Mouse (Mus musculus): ENCODE data around the gene Gm9732. TPM values are rescaled to one million over a fixed set of nuclear protein-coding genes. Genes with fewer than 3 reads are reported as not detected.
"Not testable (repeated sequence)": the region's sequence is repeated elsewhere in the genome, so short reads cannot be mapped to it uniquely, and the experiment has no call there.

Gm9732 gene
- polyA plus RNA-seq (2015; fragmentation: Nextera tagmentation; extraction: Ambion mirVana), result not detected in 2 replicates

- WGBS, result 84% methylated on average over 8 of the region's 8 CpGs
- not testable (repeated sequence) for H3K36me3 ChIP-seq (ENCODE audit: control insufficient read depth, insufficient read depth, low read length); H3K4me1 ChIP-seq (ENCODE audit: control insufficient read depth, insufficient read depth, low read length); H3K9me3 ChIP-seq (ENCODE audit: control insufficient read depth, low read length); H3K4me2 ChIP-seq (ENCODE audit: low read depth, low read length); H3K27me3 ChIP-seq (replicated peaks; ENCODE audit: control insufficient read depth, insufficient read depth, low read length); H3K27ac ChIP-seq (ENCODE audit: low read length); H3K4me3 ChIP-seq (ENCODE audit: low read length); ATAC-seq; H3K9ac ChIP-seq (ENCODE audit: low read depth, low read length)
Measured at GRCm38 (mm10) chr14:43274986-43275511, at the start of gene Gm9732. TSS of gene Gm9732 (plus strand) at chr14:43275036.

- not testable (repeated sequence) for H3K36me3 ChIP-seq (ENCODE audit: control insufficient read depth, insufficient read depth, low read length); H3K4me1 ChIP-seq (ENCODE audit: control insufficient read depth, insufficient read depth, low read length); H3K9ac ChIP-seq (ENCODE audit: low read depth, low read length); H3K9me3 ChIP-seq (ENCODE audit: control insufficient read depth, low read length); ATAC-seq; H3K27me3 ChIP-seq (replicated peaks; ENCODE audit: control insufficient read depth, insufficient read depth, low read length); H3K4me3 ChIP-seq (ENCODE audit: low read length); H3K4me2 ChIP-seq (ENCODE audit: low read depth, low read length); H3K27ac ChIP-seq (ENCODE audit: low read length)
- 86% methylated on average over 4 of the region's 4 CpGs for WGBS
Measured at GRCm38 (mm10) chr14:43235204-43235603, 39.6 kb upstream of the Gm9732 start, which contains the start of gene Gm8122. TSS of gene Gm8122 (minus strand) at chr14:43235304.

DNA sequence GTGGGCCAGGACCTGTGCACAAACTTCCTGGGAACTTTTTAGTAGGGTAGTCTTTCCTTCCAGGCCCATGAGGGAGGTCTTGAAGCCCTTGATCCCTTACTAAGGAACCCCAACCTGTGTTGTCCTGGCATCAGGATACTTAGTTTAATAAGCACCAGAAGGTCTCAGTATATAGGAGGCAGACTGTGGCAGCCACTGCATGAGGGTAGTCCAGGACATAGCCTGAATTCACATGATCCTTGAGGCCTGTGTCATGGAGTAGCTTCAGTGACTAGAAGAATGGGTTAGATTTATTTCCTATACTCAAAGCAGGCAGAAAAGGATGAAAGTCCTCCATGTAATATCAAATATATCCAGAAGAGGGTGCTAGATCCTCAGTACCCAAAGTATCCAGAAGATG is 37.1 kb upstream of the Gm9732 start:
- H3K4me1 ChIP-seq (ENCODE audit: control insufficient read depth, insufficient read depth, low read length); H3K27ac ChIP-seq (ENCODE audit: low read length); H3K9ac ChIP-seq (ENCODE audit: low read depth, low read length); H3K4me2 ChIP-seq (ENCODE audit: low read depth, low read length); H3K27me3 ChIP-seq (replicated peaks; ENCODE audit: control insufficient read depth, insufficient read depth, low read length); ATAC-seq; H3K4me3 ChIP-seq (ENCODE audit: low read length); H3K9me3 ChIP-seq (ENCODE audit: control insufficient read depth, low read length); H3K36me3 ChIP-seq (ENCODE audit: control insufficient read depth, insufficient read depth, low read length): not testable (repeated sequence)

DNA sequence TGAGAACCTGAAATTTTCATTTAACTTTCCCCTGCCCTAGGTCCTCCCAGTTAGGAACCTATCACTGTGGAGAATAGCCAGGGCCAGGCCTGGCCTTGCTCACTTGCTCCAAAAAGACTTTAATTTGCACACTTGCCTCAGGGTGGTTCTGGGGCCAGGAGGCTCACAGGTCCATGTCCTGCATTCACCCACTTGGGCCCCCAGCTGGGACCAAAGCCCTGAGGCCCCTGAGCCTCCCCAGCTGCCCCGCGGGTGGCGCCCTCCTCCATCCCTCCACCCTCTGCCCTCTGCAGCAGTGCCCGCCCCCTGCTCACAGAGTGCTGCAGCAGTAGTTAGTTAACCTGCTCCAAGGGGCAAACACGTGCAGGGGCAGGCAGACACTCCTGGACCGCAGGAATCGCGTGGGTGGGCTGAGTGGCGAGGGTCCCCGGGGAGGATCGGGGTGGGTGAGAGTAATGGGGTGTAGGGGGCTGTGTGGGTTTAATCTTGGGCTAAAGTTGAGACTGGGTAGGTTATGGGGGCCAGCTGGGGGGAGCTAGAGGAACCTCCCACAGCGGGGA is 25.1 kb upstream of the Gm9732 start:
- H3K27me3 ChIP-seq (replicated peaks; ENCODE audit: control insufficient read depth, insufficient read depth, low read length); ATAC-seq; H3K9ac ChIP-seq (ENCODE audit: low read depth, low read length); H3K4me1 ChIP-seq (ENCODE audit: control insufficient read depth, insufficient read depth, low read length); H3K9me3 ChIP-seq (ENCODE audit: control insufficient read depth, low read length); H3K27ac ChIP-seq (ENCODE audit: low read length); H3K36me3 ChIP-seq (ENCODE audit: control insufficient read depth, insufficient read depth, low read length); H3K4me3 ChIP-seq (ENCODE audit: low read length); H3K4me2 ChIP-seq (ENCODE audit: low read depth, low read length): not testable (repeated sequence)
- WGBS, result 22% methylated on average over 9 of the region's 12 CpGs

GRCm38 (mm10) chr14:43250549-43251253 is 24.1 kb upstream of the Gm9732 start:
- not testable (repeated sequence) for H3K4me2 ChIP-seq (ENCODE audit: low read depth, low read length); H3K4me1 ChIP-seq (ENCODE audit: control insufficient read depth, insufficient read depth, low read length); H3K36me3 ChIP-seq (ENCODE audit: control insufficient read depth, insufficient read depth, low read length); H3K9me3 ChIP-seq (ENCODE audit: control insufficient read depth, low read length); H3K4me3 ChIP-seq (ENCODE audit: low read length); H3K27me3 ChIP-seq (replicated peaks; ENCODE audit: control insufficient read depth, insufficient read depth, low read length); ATAC-seq; H3K9ac ChIP-seq (ENCODE audit: low read depth, low read length); H3K27ac ChIP-seq (ENCODE audit: low read length)
- WGBS, result 33% methylated on average over 5 of the region's 6 CpGs

GRCm38 (mm10) chr14:43256511-43256910 is 18.3 kb upstream of the Gm9732 start:
- WGBS, result 79% methylated on average over 1 of the region's 1 CpGs
- not testable (repeated sequence) for ATAC-seq; H3K4me2 ChIP-seq (ENCODE audit: low read depth, low read length); H3K4me1 ChIP-seq (ENCODE audit: control insufficient read depth, insufficient read depth, low read length); H3K36me3 ChIP-seq (ENCODE audit: control insufficient read depth, insufficient read depth, low read length); H3K9me3 ChIP-seq (ENCODE audit: control insufficient read depth, low read length); H3K9ac ChIP-seq (ENCODE audit: low read depth, low read length); H3K27me3 ChIP-seq (replicated peaks; ENCODE audit: control insufficient read depth, insufficient read depth, low read length); H3K4me3 ChIP-seq (ENCODE audit: low read length); H3K27ac ChIP-seq (ENCODE audit: low read length)

- H3K4me3 ChIP-seq (ENCODE audit: low read length); H3K27ac ChIP-seq (ENCODE audit: low read length); H3K4me1 ChIP-seq (ENCODE audit: control insufficient read depth, insufficient read depth, low read length); H3K9ac ChIP-seq (ENCODE audit: low read depth, low read length); H3K4me2 ChIP-seq (ENCODE audit: low read depth, low read length); ATAC-seq; H3K9me3 ChIP-seq (ENCODE audit: control insufficient read depth, low read length); H3K36me3 ChIP-seq (ENCODE audit: control insufficient read depth, insufficient read depth, low read length); H3K27me3 ChIP-seq (replicated peaks; ENCODE audit: control insufficient read depth, insufficient read depth, low read length): not testable (repeated sequence)
- 81% methylated on average over 2 of the region's 4 CpGs for WGBS
Measured at GRCm38 (mm10) chr14:43258349-43258748, 16.5 kb upstream of the Gm9732 start, which contains the start of gene Gm8126. TSS of gene Gm8126 (plus strand) at chr14:43258649.

DNA sequence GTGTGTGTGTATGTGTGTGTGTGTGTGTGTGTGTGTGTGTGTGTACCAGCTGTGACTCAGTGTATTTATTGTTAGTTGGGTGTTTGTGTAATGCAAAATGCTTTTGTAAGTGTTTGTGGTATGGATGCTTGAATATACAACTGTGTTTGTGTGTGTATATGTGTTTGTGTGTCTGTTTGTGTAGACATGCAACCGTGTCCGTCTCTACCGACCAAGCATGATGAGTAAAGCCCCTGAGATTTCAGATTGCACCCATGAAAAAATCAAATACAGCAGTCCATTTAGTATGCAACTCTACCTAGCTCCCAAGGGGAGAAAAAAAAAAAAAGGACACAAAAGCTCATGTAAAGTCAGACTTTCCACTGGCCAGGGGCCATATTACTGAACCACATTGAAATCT is 11.4 kb upstream of the Gm9732 start:
- not testable (repeated sequence) for H3K4me3 ChIP-seq (ENCODE audit: low read length); H3K27ac ChIP-seq (ENCODE audit: low read length); H3K9ac ChIP-seq (ENCODE audit: low read depth, low read length); H3K9me3 ChIP-seq (ENCODE audit: control insufficient read depth, low read length); ATAC-seq; H3K36me3 ChIP-seq (ENCODE audit: control insufficient read depth, insufficient read depth, low read length); H3K4me1 ChIP-seq (ENCODE audit: control insufficient read depth, insufficient read depth, low read length); H3K4me2 ChIP-seq (ENCODE audit: low read depth, low read length); H3K27me3 ChIP-seq (replicated peaks; ENCODE audit: control insufficient read depth, insufficient read depth, low read length)
- 90% methylated on average over 3 of the region's 3 CpGs for WGBS

- not testable (repeated sequence) for ATAC-seq; H3K9me3 ChIP-seq (ENCODE audit: control insufficient read depth, low read length); H3K36me3 ChIP-seq (ENCODE audit: control insufficient read depth, insufficient read depth, low read length); H3K4me1 ChIP-seq (ENCODE audit: control insufficient read depth, insufficient read depth, low read length); H3K4me3 ChIP-seq (ENCODE audit: low read length); H3K9ac ChIP-seq (ENCODE audit: low read depth, low read length); H3K27ac ChIP-seq (ENCODE audit: low read length); H3K4me2 ChIP-seq (ENCODE audit: low read depth, low read length); H3K27me3 ChIP-seq (replicated peaks; ENCODE audit: control insufficient read depth, insufficient read depth, low read length)
- WGBS, result 52% methylated on average over 2 of the region's 2 CpGs
Measured at GRCm38 (mm10) chr14:43268521-43269084, 6.2 kb upstream of the Gm9732 start.

Measured in intestine, embryonic 16.5 days (tissue).